Mouse (Mus musculus): Measurements from ENCODE around the gene Hnrnpd. TPM values are rescaled to one million over a fixed set of nuclear protein-coding genes. Genes with fewer than 3 reads are reported as not detected.

Gene Hnrnpd
- polyA plus RNA-seq, 1 experiment from 2014 or later = 178 TPM

Other genes with a start within 250 kb of the Hnrnpd start
- 11.6 and 12.0 TPM in 2 replicates for gene Rasgef1b, start 249.9 kb downstream of the Hnrnpd start, polyA plus RNA-seq (2015; fragmentation: Nextera tagmentation; extraction: Ambion mirVana)
- 0.32 and 0.44 TPM in 2 replicates for gene Vamp9, start 72.7 kb downstream of the Hnrnpd start, polyA plus RNA-seq (2015; fragmentation: Nextera tagmentation; extraction: Ambion mirVana)
- gene 4930524J08Rik, start 123 bp upstream of the Hnrnpd start, polyA plus RNA-seq (2015; fragmentation: Nextera tagmentation; extraction: Ambion mirVana) = 1.7 and 1.8 TPM in 2 replicates
- gene Hnrnpdl, start 60.7 kb upstream of the Hnrnpd start, polyA plus RNA-seq (2015; fragmentation: Nextera tagmentation; extraction: Ambion mirVana) = 136 and 149 TPM in 2 replicates
- 41.2 and 46.2 TPM in 2 replicates for gene Enoph1, start 61.0 kb upstream of the Hnrnpd start, polyA plus RNA-seq (2015; fragmentation: Nextera tagmentation; extraction: Ambion mirVana)
- gene Tmem150c, start 180.9 kb upstream of the Hnrnpd start, polyA plus RNA-seq (2015; fragmentation: Nextera tagmentation; extraction: Ambion mirVana) = 4.0 and 4.7 TPM in 2 replicates

All from stomach, embryonic 15.5 days (tissue).